ENCODE assay signal across 16 mouse cellular contexts in the genomic region with DNA sequence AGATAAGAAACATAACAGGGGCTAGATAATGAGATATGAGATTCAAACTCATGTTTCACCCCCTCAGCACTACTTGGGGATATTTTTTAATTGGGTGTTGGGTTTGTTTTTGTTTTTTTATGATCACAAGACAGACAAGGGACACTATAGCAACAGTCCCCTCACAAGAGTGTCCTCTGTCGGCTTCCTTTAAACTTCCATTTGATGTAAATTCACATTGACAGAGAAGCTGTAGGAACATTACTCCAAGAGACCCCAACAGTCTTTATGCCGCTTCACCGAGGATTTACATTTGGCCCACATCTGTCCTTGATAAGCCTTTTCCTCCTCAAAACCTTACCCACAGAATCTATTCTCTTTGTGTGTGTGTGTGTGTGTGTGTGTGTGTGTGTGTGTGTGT.
"Had no signal": no experiment of that assay in that cellular context is flagged by ENCODE, and none has a peak within 500 bp of the region (broad histone marks: within the 10 kb centered on the region; RNA-seq: fewer than 3 reads in every experiment).

No protein-coding gene starts in this region.

- H3K36me3 ChIP-seq: midbrain, embryonic 10.5 days; neural tube, embryonic 13.5 days; neural tube, embryonic 15.5 days had no signal

- DNase-seq: lung, adult 18-20 months; lung, embryonic 14.5 days; lung, postnatal 10 days; lung, postnatal 4 days; midbrain, embryonic 14.5 days; right cerebral cortex, adult 18-20 months; right cerebral cortex, postnatal 25 days; right cerebral cortex, postnatal 4 days; spleen, adult 18-20 months; thymus, adult 18-20 months; thymus, postnatal 14 days; thymus, postnatal 36 days had no signal

- H3K27me3 ChIP-seq: neural tube, embryonic 13.5 days; neural tube, embryonic 15.5 days had no signal

- H3K27ac ChIP-seq: neural tube, embryonic 13.5 days had no signal

- H3K9me3 ChIP-seq: midbrain, embryonic 10.5 days; neural tube, embryonic 13.5 days; neural tube, embryonic 15.5 days had no signal

- H3K9ac ChIP-seq: liver, embryonic 14.5 days; neural tube, embryonic 13.5 days; neural tube, embryonic 15.5 days had no signal
